In the genomic region with DNA sequence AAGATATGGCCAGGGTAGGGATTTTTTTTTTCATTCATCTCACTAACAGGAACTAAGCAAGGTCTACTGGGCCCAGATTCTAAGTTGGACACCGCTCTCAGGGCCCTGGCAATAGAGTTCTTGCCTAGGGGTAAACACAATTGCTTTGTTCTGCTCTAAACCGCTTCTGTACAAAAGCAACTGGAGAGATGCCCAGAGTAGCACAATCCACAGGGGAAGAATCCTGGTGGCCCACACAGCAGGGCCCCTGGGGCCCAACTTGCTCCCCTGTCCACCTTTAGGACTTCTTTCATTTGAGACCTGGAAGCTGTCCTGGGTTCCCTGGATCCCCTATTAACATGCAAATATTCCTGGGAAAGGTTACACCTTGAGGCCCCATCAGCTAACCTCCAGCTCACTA, we compare ENCODE assay signal across 14 mouse cellular contexts.
DNase-seq lines count a peak whose midpoint lies in the region; ATAC-seq and TF ChIP-seq lines count a peak whose summit lies in the region.
"Had no signal": no experiment of that assay in that cellular context is flagged by ENCODE, and none has a peak within 500 bp of the region (broad histone marks: within the 10 kb centered on the region; RNA-seq: fewer than 3 reads in every experiment).

No protein-coding gene starts in this region.

- no peak overlapping the region for H3K4me3 ChIP-seq in hindbrain, postnatal 0 days (ENCODE audit: low read length)
- no peak overlapping the region for H3K4me3 ChIP-seq in hindbrain, embryonic 11.5 days (ENCODE audit: low read depth, low read length)
- no peak overlapping the region for H3K4me3 ChIP-seq in midbrain, embryonic 10.5 days
- no peak overlapping the region for H3K4me3 ChIP-seq in midbrain, embryonic 15.5 days
- H3K4me3 ChIP-seq: erythroblast, embryonic 14.5 days; heart, adult 2 months had no signal

- H3K9ac ChIP-seq in hindbrain, postnatal 0 days (replicated peaks; ENCODE audit: low read length), result no peak overlapping the region
- no peak overlapping the region for H3K9ac ChIP-seq in hindbrain, embryonic 11.5 days (ENCODE audit: low read depth, low read length)
- H3K9ac ChIP-seq in midbrain, embryonic 15.5 days, result no peak overlapping the region

- H3K4me2 ChIP-seq in hindbrain, postnatal 0 days (ENCODE audit: low read depth, low read length), result no peak overlapping the region
- H3K4me2 ChIP-seq in hindbrain, embryonic 11.5 days (replicated peaks; ENCODE audit: low read depth, low read length), result no peak overlapping the region
- H3K4me2 ChIP-seq in midbrain, embryonic 15.5 days, result no peak overlapping the region

- no peak overlapping the region for H3K27ac ChIP-seq in hindbrain, postnatal 0 days
- H3K27ac ChIP-seq in hindbrain, embryonic 11.5 days (ENCODE audit: low read depth, low read length), result no peak overlapping the region
- peak overlapping the region; percentile 1; the same call in 1 of the 2 replicates for H3K27ac ChIP-seq in midbrain, embryonic 10.5 days (replicated peaks)
- no peak overlapping the region for H3K27ac ChIP-seq in midbrain, embryonic 15.5 days
- H3K27ac ChIP-seq: heart, adult 2 months had no signal

- no peaks in the 10 kb centered on the region for H3K4me1 ChIP-seq in hindbrain, postnatal 0 days (ENCODE audit: insufficient read depth, low read length)
- H3K4me1 ChIP-seq in hindbrain, embryonic 11.5 days (replicated peaks; ENCODE audit: control insufficient read depth, insufficient read depth, low read length), result no peaks in the 10 kb centered on the region
- H3K4me1 ChIP-seq in midbrain, embryonic 10.5 days, result peaks cover 19% of the 10 kb centered on the region
- no peaks in the 10 kb centered on the region for H3K4me1 ChIP-seq in midbrain, embryonic 15.5 days

- no peak for ATAC-seq in hindbrain, postnatal 0 days
- ATAC-seq in hindbrain, embryonic 11.5 days (ENCODE audit: low FRiP score), result no peak
- no peak for ATAC-seq in midbrain, embryonic 15.5 days (replicated peaks)
- no peak for ATAC-seq in megakaryocyte progenitor cell, adult 5-6 weeks (replicated peaks; ENCODE audit: poor library complexity)

- WGBS in hindbrain, postnatal 0 days, result 31% methylated on average over 2 of the region's 2 CpGs
- 42% methylated on average over 2 of the region's 2 CpGs for WGBS in hindbrain, embryonic 11.5 days
- WGBS in midbrain, embryonic 10.5 days, result 29% methylated on average over 2 of the region's 2 CpGs
- WGBS in midbrain, embryonic 15.5 days, result 26% methylated on average over 2 of the region's 2 CpGs

- TF ChIP-seq CTCF in hindbrain, postnatal 0 days (IDR thresholded peaks at IDR 0.05; ENCODE audit: low read depth), result no peak

- peak; percentile 19 for DNase-seq in hindbrain, postnatal 0 days (ENCODE audit: low spot score)
- DNase-seq in hindbrain, embryonic 11.5 days (ENCODE audit: low spot score), result no peak
- DNase-seq in midbrain, embryonic 10.5 days (ENCODE audit: low spot score), result no peak
- peak; percentile 38 for DNase-seq in ZHBTc4 (ENCODE audit: low read depth, low spot score)
- peak; percentile 27 for DNase-seq in layer of hippocampus, adult 9-11 months
- DNase-seq in urinary bladder, adult 2 months (ENCODE audit: low spot score), result no peak
- DNase-seq: cerebellum, adult 8-10 months; embryo, embryonic 11 days; heart, adult 2 months; lung, adult 18-20 months; thymus, adult 2 months had no signal

- H3K36me3 ChIP-seq in hindbrain, postnatal 0 days (ENCODE audit: insufficient read depth, low read length), result no peaks in the 10 kb centered on the region
- no peaks in the 10 kb centered on the region for H3K36me3 ChIP-seq in hindbrain, embryonic 11.5 days (ENCODE audit: control insufficient read depth, insufficient read depth, low read length)
- no peaks in the 10 kb centered on the region for H3K36me3 ChIP-seq in midbrain, embryonic 10.5 days
- no peaks in the 10 kb centered on the region for H3K36me3 ChIP-seq in midbrain, embryonic 15.5 days (replicated peaks)

- no peaks in the 10 kb centered on the region for H3K27me3 ChIP-seq in hindbrain, postnatal 0 days (ENCODE audit: insufficient read depth, low read length)
- H3K27me3 ChIP-seq in hindbrain, embryonic 11.5 days (ENCODE audit: control insufficient read depth, insufficient read depth, low read length), result no peaks in the 10 kb centered on the region
- no peaks in the 10 kb centered on the region for H3K27me3 ChIP-seq in midbrain, embryonic 10.5 days (ENCODE audit: low read depth, poor library complexity, severe bottlenecking)
- H3K27me3 ChIP-seq in midbrain, embryonic 15.5 days (replicated peaks), result no peaks in the 10 kb centered on the region

- H3K9me3 ChIP-seq in hindbrain, postnatal 0 days (ENCODE audit: low read length), result no peaks in the 10 kb centered on the region
- H3K9me3 ChIP-seq in hindbrain, embryonic 11.5 days (ENCODE audit: control insufficient read depth, low read length), result no peaks in the 10 kb centered on the region
- no peaks in the 10 kb centered on the region for H3K9me3 ChIP-seq in midbrain, embryonic 10.5 days (replicated peaks)
- H3K9me3 ChIP-seq in midbrain, embryonic 15.5 days, result no peaks in the 10 kb centered on the region

Comparison
In these comparisons a context has a peak if more than half of its experiments do, and no peak if none do; other contexts are left out.
1. DNase-seq: peak in hindbrain, postnatal 0 days (single experiment), ZHBTc4 (single experiment) and layer of hippocampus, adult 9-11 months (single experiment); none in hindbrain, embryonic 11.5 days (single experiment), midbrain, embryonic 10.5 days (single experiment) and urinary bladder, adult 2 months (single experiment).